Mouse (Mus musculus): ENCODE data around the gene Gm20379. TPM values are rescaled to one million over a fixed set of nuclear protein-coding genes. Genes with fewer than 3 reads are reported as not detected.

The Gm20379 gene
- polyA plus RNA-seq, 1 experiment, result not detected

DNA sequence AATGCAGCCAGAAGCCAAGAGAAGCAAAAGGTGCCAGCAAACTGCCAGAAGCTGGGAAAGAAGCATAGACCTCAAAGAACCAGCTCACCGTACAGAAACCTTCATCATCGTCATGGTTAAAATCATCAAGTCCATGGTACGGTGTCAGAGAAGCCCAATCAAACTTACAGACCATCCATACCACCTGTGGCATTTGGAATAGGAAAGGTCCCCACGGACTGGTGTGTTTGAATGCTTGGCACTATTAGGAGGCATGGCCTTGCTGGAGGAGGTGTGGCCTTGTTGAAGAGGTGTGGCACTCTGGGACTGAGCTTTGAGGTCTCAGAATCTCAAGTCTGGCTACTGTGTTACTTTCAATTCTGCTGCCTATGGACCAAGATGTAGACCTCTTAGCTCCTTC, 9.3 kb upstream of the Gm20379 start:
- Histone ChIP-seq H3K4me3 (replicated peaks) (no peak overlapping the region), H3K27me3 (ENCODE audit: control insufficient read depth) (no peaks in the 10 kb centered on the region), H3K4me1 (ENCODE audit: control insufficient read depth) (no peaks in the 10 kb centered on the region), H3K9me3 (ENCODE audit: control insufficient read depth, low read length) (no peaks in the 10 kb centered on the region), H3K36me3 (ENCODE audit: control insufficient read depth) (peaks cover 57% of the 10 kb centered on the region)
- TF ChIP-seq GATA1 (IDR thresholded peaks at IDR 0.05; ENCODE audit: low read length) (no peak), TAL1 (IDR thresholded peaks at IDR 0.05; ENCODE audit: low read length) (no peak)

DNA sequence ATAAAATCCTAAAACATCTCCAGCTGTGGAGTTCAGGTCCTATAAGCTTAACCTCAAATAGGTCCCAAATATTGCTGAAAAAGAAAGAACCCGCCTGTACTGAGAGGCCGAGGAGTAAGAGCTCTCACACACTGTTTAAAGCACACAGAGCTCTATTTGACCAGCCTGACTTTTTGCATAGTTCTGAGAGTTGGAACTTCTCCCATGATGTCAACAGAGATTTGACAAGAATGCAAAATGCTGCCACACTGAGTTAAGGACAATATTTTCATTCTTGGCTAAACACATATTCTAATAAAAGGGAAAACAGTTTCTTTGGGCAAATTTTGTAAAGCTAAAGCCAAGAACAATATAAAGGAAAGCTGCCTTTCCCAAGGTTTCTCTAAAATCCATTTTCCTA, 8.8 kb upstream of the Gm20379 start:
- no peaks in the 10 kb centered on the region for H3K27me3 ChIP-seq (ENCODE audit: control insufficient read depth)
- peaks cover 59% of the 10 kb centered on the region for H3K36me3 ChIP-seq (ENCODE audit: control insufficient read depth)
- TF ChIP-seq GATA1 (IDR thresholded peaks at IDR 0.05; ENCODE audit: low read length), result no peak
- H3K4me1 ChIP-seq (ENCODE audit: control insufficient read depth), result no peaks in the 10 kb centered on the region
- H3K4me3 ChIP-seq (replicated peaks), result no peak overlapping the region
- H3K9me3 ChIP-seq (ENCODE audit: control insufficient read depth, low read length), result no peaks in the 10 kb centered on the region

DNA sequence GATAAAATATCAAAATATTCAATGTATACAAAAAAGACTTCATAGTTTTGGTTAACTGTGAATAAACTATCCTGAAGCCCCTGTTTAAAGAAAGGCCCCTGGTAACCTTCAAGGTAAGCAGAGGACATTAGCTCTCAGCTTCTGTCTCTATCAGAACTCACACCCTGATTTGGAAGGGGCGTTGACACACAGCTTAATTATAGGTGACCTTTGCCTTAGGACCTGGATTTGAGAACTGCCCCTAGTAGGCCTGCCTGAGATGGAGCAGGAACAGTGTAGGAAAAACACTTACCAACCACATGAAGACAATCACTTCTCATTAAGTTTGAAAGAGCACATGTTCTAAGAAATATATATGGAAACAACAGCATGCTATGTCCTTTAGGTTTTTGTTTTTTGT, 6.3 kb upstream of the Gm20379 start:
- Histone ChIP-seq H3K27me3 (ENCODE audit: control insufficient read depth) (no peaks in the 10 kb centered on the region), H3K36me3 (ENCODE audit: control insufficient read depth) (peaks cover 51% of the 10 kb centered on the region), H3K9me3 (ENCODE audit: control insufficient read depth, low read length) (no peaks in the 10 kb centered on the region), H3K4me1 (ENCODE audit: control insufficient read depth) (no peaks in the 10 kb centered on the region), H3K4me3 (replicated peaks) (no peak overlapping the region)
- TF ChIP-seq TAL1 (IDR thresholded peaks at IDR 0.05; ENCODE audit: low read length) (no peak), GATA1 (IDR thresholded peaks at IDR 0.05; ENCODE audit: low read length) (no peak)

DNA sequence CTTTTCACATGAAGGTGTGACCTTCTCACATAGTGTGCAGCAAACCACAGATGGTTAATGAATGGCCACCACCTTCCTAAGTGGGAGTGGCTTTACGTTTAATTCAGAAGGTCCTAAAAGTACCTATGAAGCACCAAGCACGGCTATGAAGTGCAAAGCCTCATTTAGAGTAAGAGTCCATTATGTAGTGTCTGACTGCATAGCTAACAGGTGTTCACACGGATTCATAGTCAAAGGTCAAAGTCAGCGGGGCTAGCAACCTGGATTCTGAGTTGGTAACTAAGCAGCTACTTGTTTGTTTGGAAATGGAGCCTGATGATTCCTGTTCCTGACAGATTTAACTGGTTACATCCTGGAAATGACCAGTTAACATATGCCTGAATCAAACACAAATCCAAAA, 4.0 kb upstream of the Gm20379 start:
- H3K36me3 ChIP-seq (ENCODE audit: control insufficient read depth), result peaks cover 53% of the 10 kb centered on the region
- H3K4me3 ChIP-seq (replicated peaks), result no peak overlapping the region
- no peaks in the 10 kb centered on the region for H3K27me3 ChIP-seq (ENCODE audit: control insufficient read depth)
- TF ChIP-seq TAL1 (IDR thresholded peaks at IDR 0.05; ENCODE audit: low read length) (no peak), GATA1 (IDR thresholded peaks at IDR 0.05; ENCODE audit: low read length) (no peak)
- no peaks in the 10 kb centered on the region for H3K4me1 ChIP-seq (ENCODE audit: control insufficient read depth)
- no peaks in the 10 kb centered on the region for H3K9me3 ChIP-seq (ENCODE audit: control insufficient read depth, low read length)

DNA sequence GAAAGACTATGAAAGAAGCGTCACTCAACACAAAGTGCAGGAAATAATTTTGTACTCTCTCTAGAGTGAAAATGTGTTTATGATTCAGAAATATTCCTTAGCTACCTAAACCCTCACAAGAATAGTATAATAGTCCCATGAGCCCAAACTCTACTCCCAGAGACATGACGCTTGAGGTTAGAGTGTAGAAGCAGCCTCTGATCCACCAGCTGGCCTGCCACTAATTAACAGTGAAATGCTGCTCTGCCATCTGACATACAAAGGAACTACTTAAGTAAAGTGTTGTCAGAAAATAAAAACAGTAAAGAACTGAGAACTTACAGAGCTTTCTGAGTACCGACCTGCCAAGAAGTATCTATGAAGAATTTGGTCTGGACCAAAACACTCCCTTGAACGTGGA, 3.3 kb upstream of the Gm20379 start:
- H3K4me1 ChIP-seq (ENCODE audit: control insufficient read depth), result no peaks in the 10 kb centered on the region
- TF ChIP-seq GATA1 (IDR thresholded peaks at IDR 0.05; ENCODE audit: low read length) (no peak), TAL1 (IDR thresholded peaks at IDR 0.05; ENCODE audit: low read length) (no peak)
- no peaks in the 10 kb centered on the region for H3K9me3 ChIP-seq (ENCODE audit: control insufficient read depth, low read length)
- no peak overlapping the region for H3K4me3 ChIP-seq (replicated peaks)
- no peaks in the 10 kb centered on the region for H3K27me3 ChIP-seq (ENCODE audit: control insufficient read depth)
- H3K36me3 ChIP-seq (ENCODE audit: control insufficient read depth), result peaks cover 49% of the 10 kb centered on the region

DNA sequence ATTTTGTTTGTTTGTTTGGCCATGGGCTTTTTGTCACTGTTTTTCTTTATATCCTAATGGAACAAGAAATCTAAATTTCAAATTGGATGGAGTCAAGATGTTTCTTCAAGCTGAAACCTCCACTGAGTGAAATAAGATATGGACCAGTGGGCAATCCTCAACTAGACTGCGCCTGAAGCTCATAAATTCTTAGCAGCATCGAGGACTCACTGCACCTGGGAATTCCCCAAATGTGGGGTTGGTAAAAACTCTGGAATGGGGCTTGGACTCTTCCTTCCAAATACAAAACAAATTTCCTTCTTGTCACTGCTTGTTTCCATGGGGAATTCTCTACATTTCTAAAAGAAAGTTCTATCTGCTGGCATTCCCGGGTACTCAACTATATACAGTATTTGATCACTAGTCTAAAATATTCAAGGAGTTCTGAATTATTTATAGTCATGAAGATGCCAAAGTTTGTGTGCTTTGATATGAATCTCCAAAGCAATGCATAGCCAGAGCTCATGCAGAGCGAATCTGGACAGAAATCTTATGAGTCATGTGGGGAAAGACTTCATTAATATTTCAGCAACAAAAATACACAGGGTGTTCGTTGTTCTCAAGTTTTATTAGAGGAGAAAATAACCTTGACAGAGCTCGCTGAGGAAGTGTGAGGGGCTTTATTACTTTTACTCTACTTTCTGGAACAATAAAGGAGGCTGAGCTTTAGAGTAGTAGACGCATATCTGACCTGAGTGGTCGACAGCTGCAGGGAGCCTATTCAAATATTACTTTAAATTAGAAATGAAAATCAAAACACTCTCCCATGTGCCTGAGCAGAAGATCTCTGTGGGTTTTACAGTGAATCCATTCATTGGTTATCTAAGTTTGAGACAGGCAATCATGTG, 2.5 kb upstream of the Gm20379 start:
- Histone ChIP-seq H3K27me3 (ENCODE audit: control insufficient read depth) (no peaks in the 10 kb centered on the region), H3K36me3 (ENCODE audit: control insufficient read depth) (peaks cover 55% of the 10 kb centered on the region), H3K9me3 (ENCODE audit: control insufficient read depth, low read length) (no peaks in the 10 kb centered on the region), H3K4me1 (ENCODE audit: control insufficient read depth) (no peaks in the 10 kb centered on the region), H3K4me3 (replicated peaks) (no peak overlapping the region)
- TF ChIP-seq GATA1 (IDR thresholded peaks at IDR 0.05; ENCODE audit: low read length) (no peak), TAL1 (IDR thresholded peaks at IDR 0.05; ENCODE audit: low read length) (no peak)

DNA sequence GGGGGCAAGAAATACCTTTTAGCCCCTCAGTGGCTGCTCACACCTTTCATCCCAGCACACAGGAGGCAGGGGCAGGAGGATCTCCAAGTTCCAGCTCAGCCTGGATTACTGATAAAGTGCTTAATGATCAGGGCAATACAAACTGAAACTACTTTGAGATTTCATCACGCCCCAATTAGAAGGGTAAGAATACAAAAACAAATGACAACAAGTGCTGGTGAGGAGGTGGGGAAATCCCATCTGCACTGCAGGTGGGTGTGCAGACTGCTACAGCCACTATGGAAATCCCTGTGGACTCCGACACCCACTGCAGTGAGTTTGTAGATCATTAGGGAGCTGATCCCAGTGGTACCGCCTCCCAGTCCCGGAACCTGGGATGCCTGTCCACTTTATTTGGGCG, 1.5 kb upstream of the Gm20379 start:
- Histone ChIP-seq H3K36me3 (ENCODE audit: control insufficient read depth) (peaks cover 55% of the 10 kb centered on the region), H3K4me1 (ENCODE audit: control insufficient read depth) (no peaks in the 10 kb centered on the region), H3K9me3 (ENCODE audit: control insufficient read depth, low read length) (no peaks in the 10 kb centered on the region), H3K4me3 (replicated peaks) (no peak overlapping the region), H3K27me3 (ENCODE audit: control insufficient read depth) (no peaks in the 10 kb centered on the region)
- TF ChIP-seq GATA1 (IDR thresholded peaks at IDR 0.05; ENCODE audit: low read length), result no peak
- TF ChIP-seq TAL1 (IDR thresholded peaks at IDR 0.05; ENCODE audit: low read length), result no peak

DNA sequence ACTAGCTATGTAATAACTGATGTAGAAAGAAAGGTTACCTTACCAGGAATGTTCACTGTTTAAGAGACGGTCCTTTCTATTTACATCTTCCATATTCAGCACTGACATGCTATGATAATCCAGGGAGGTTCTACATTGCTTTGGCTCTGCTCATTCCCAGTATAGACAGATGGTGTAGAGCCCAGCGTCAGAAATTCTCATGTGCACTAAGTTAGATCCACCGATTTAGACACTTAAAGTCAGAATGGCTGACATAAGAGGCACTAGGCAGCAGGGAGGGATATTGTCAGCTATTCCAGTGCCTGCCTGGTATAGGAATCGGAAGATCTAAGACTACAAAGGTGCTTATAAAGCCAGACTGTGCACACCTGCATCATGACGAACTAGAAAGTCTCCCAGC, 8.8 kb downstream of the Gm20379 start:
- no peaks in the 10 kb centered on the region for H3K27me3 ChIP-seq (ENCODE audit: control insufficient read depth)
- H3K4me1 ChIP-seq (ENCODE audit: control insufficient read depth), result no peaks in the 10 kb centered on the region; the same call in 1 of the 2 replicates
- H3K9me3 ChIP-seq (ENCODE audit: control insufficient read depth, low read length), result no peaks in the 10 kb centered on the region
- H3K36me3 ChIP-seq (ENCODE audit: control insufficient read depth), result peaks cover 57% of the 10 kb centered on the region
- no peak for TF ChIP-seq GATA1 (IDR thresholded peaks at IDR 0.05; ENCODE audit: low read length)
- TF ChIP-seq TAL1 (IDR thresholded peaks at IDR 0.05; ENCODE audit: low read length), result no peak
- H3K4me3 ChIP-seq (replicated peaks), result no peak overlapping the region

DNA sequence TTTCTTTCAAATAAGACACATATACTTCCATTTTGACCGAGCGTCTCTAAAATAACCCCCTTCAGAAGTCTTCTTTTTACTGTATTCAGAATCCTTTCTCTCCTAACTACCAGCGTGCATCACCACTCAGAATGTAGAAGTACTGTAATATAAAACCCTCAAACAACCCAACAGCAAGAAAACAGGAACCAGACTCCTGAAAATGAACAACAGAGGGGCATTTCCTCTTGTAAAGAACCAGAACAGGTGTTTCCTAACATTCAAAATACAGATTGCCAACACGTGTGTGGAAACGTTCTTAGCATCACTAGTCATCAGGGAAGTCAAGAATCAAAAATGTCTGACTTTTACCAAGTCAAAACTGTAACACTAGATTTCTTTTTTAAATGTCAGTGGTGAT, 15.0 kb downstream of the Gm20379 start:
- Histone ChIP-seq H3K27me3 (ENCODE audit: control insufficient read depth) (no peaks in the 10 kb centered on the region), H3K4me3 (replicated peaks) (no peak overlapping the region), H3K4me1 (ENCODE audit: control insufficient read depth) (no peaks in the 10 kb centered on the region; the same call in 1 of the 2 replicates), H3K36me3 (ENCODE audit: control insufficient read depth) (peaks cover 63% of the 10 kb centered on the region), H3K9me3 (ENCODE audit: control insufficient read depth, low read length) (no peaks in the 10 kb centered on the region)
- TF ChIP-seq TAL1 (IDR thresholded peaks at IDR 0.05; ENCODE audit: low read length) (no peak), GATA1 (IDR thresholded peaks at IDR 0.05; ENCODE audit: low read length) (no peak)

Data from erythroblast, embryonic 14.5 days (primary cell).